Mouse (Mus musculus): ENCODE data around the gene Cyct. TPM values are rescaled to one million over a fixed set of nuclear protein-coding genes. Genes with fewer than 3 reads are reported as not detected.

Gene Cyct
- polyA plus RNA-seq, 1 experiment = 4.7 TPM

DNA sequence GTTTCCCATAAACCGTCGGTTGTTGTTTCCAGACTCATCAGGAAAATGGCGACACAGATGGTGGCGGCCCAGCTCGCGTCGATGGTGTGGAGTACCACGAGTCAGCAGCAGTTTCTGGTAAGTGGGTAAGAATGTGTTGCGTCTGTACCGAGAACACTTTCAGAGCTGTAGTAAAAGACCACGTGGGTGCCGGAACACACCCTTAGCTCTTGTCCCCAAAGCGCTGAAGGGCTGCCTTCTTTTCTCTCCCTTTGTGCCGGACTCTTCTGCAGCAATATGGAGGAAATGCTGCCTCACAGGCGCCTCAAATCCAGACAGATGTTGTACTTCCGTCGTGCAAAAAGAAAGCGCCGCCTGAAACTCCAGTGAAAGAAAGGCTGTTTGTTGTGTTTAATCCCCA is 18.4 kb upstream of the Cyct start:
- 92% methylated on average over 19 of the region's 19 CpGs for WGBS
- no peaks in the 10 kb centered on the region for H3K4me1 ChIP-seq (ENCODE audit: control insufficient read depth, insufficient read depth, low read length)
- no peak overlapping the region for H3K4me3 ChIP-seq (replicated peaks; ENCODE audit: control insufficient read depth, low read depth, low read length)
- H3K27ac ChIP-seq (ENCODE audit: control insufficient read depth, insufficient read depth, low read depth, low read length, poor library complexity) = no peak overlapping the region
- TF ChIP-seq POLR2A (IDR thresholded peaks at IDR 0.05; ENCODE audit: borderline replicate concordance, control insufficient read depth, low read depth, low read length) (no peak), CTCF (IDR thresholded peaks at IDR 0.05; ENCODE audit: control insufficient read depth, insufficient read depth, low read length) (no peak)

DNA sequence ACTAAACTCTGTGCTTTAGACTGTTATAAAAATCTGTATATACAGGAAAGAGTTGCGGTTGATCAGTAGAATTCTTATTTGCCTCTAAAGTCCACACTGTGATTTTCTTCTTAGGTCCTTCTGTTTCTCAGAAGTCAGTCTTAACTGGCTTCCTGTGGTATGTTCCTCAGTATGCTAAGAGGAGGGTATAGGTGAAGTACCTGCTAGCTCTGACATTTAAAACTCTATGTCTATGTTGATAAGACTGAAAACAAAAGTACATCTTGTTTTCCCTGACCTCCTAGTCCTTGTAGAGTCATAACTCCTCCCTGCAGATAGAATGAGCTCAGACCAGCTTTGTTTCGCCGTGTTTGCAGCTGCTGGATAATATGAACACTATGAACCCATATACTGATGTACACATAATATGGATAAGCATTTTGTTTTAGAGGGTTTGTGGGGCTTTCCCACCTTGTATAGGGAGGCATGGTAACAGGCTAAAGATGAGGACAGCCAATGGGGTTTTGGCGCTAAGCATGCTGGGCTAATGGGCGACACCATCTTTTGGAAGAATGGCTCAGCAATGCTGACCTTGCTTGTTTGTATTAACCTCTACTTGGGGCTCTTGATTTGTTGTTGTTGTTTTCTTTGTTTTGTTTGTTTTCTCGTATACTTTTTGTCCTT is 14.4 kb upstream of the Cyct start:
- 90% methylated on average over 6 of the region's 6 CpGs for WGBS
- Histone ChIP-seq H3K27ac (ENCODE audit: control insufficient read depth, insufficient read depth, low read depth, low read length, poor library complexity) (no peak overlapping the region), H3K4me1 (ENCODE audit: control insufficient read depth, insufficient read depth, low read length) (no peaks in the 10 kb centered on the region), H3K4me3 (replicated peaks; ENCODE audit: control insufficient read depth, low read depth, low read length) (no peak overlapping the region)
- no peak for TF ChIP-seq CTCF (IDR thresholded peaks at IDR 0.05; ENCODE audit: control insufficient read depth, insufficient read depth, low read length)
- TF ChIP-seq POLR2A (IDR thresholded peaks at IDR 0.05; ENCODE audit: borderline replicate concordance, control insufficient read depth, low read depth, low read length) = no peak

DNA sequence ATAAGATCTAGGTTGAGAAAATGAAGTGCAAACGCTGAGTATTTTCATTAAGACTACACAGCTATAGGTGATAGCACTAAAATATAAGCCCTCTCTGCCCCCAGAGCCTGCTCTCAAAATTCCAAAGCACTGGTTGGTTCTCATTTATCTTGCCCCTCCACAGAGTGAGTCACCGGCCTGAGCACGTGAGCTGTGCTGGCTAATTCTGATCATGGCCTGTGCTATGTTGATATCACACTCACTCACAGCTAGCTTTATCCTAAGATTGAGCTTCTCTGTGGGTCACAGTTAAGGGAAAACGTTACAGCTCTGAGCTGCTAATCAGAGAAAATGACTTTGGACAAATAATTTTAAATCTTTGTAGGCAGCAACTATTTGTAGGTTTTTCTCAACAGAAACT is 12.0 kb upstream of the Cyct start:
- H3K4me1 ChIP-seq (ENCODE audit: control insufficient read depth, insufficient read depth, low read length) = no peaks in the 10 kb centered on the region
- no peak overlapping the region for H3K27ac ChIP-seq (ENCODE audit: control insufficient read depth, insufficient read depth, low read depth, low read length, poor library complexity)
- 68% methylated on average over 4 of the region's 4 CpGs for WGBS
- TF ChIP-seq POLR2A (IDR thresholded peaks at IDR 0.05; ENCODE audit: borderline replicate concordance, control insufficient read depth, low read depth, low read length) (no peak), CTCF (IDR thresholded peaks at IDR 0.05; ENCODE audit: control insufficient read depth, insufficient read depth, low read length) (no peak)
- no peak overlapping the region for H3K4me3 ChIP-seq (replicated peaks; ENCODE audit: control insufficient read depth, low read depth, low read length)

DNA sequence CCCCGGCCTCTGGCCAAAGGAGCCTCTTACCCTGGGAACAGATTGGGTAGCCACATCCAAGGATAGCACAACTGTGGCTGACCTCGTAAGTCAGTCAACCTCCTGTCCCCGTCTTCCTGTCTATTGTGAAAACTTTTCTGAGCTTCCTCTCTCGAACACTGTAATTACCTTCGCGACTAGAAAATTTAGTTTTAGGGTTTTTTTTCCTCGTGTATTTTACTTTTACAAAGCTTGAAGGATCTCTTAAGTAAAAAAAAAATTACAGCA is 10.3 kb upstream of the Cyct start:
- under 1% methylated on average over 7 of the region's 7 CpGs for WGBS
- peak overlapping the region; percentile 66 for H3K27ac ChIP-seq (ENCODE audit: control insufficient read depth, insufficient read depth, low read depth, low read length, poor library complexity)
- TF ChIP-seq CTCF (IDR thresholded peaks at IDR 0.05; ENCODE audit: control insufficient read depth, insufficient read depth, low read length) (no peak), POLR2A (IDR thresholded peaks at IDR 0.05; ENCODE audit: borderline replicate concordance, control insufficient read depth, low read depth, low read length) (no peak)
- H3K4me3 ChIP-seq (replicated peaks; ENCODE audit: control insufficient read depth, low read depth, low read length) = peak overlapping the region; percentile 98
- no peaks in the 10 kb centered on the region for H3K4me1 ChIP-seq (ENCODE audit: control insufficient read depth, insufficient read depth, low read length)

DNA sequence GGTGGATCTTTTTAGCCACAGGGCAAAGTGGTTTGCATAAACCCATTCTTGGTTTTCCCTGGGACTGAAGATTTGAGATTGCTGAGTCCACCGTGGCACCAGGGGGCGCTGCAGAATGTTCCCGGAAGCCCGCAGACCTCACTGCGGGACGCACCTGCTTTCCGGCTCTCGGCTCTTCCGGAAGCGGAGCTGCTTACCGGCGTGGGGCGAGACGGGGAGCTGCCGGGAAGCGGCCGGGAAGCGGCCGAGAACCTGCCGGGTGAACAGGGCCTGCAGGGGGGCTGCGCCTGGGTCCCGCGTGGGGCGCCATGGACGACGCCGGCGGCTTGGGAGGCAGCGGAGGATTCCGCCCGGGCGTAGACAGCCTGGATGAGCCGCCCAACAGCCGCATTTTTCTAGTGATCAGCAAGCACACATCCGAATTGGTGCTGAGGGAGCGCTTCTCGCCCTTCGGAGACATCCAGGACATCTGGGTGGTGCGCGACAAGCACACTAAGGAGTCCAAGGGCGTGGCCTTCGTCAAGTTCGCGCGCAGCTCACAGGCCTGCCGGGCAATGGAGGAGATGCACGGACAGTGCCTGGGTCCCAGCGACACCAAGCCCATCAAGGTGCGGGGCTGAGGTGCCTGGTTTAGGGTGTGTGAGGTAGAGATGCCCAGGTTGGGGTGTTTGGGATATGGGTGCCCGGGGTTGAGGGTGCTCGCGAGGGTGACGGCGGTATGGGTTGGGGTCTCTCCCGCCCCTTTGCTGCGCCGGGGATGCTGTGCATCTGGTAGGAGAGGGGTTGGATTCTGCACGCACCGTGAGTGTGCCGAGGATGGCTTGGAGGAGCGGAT is 9.8 kb upstream of the Cyct start, which contains the start of gene Rbm45:
Rbm45 (plus strand) TSS at position 164 of the 835 bp plus-strand sequence.
- peak within 1 kb of the TSS; percentile 98 for H3K4me3 ChIP-seq (replicated peaks; ENCODE audit: control insufficient read depth, low read depth, low read length)
- H3K4me1 ChIP-seq (ENCODE audit: control insufficient read depth, insufficient read depth, low read length) = no peaks in the 10 kb centered on the region
- 1% methylated on average over 61 of the region's 61 CpGs for WGBS
- peak; percentile 62; the same call in 1 of the 2 replicates for TF ChIP-seq POLR2A (IDR thresholded peaks at IDR 0.05; ENCODE audit: borderline replicate concordance, control insufficient read depth, low read depth, low read length)
- peak; percentile 83 for TF ChIP-seq CTCF (IDR thresholded peaks at IDR 0.05; ENCODE audit: control insufficient read depth, insufficient read depth, low read length)
- peak within 1 kb of the TSS; percentile 66 for H3K27ac ChIP-seq (ENCODE audit: control insufficient read depth, insufficient read depth, low read depth, low read length, poor library complexity)

DNA sequence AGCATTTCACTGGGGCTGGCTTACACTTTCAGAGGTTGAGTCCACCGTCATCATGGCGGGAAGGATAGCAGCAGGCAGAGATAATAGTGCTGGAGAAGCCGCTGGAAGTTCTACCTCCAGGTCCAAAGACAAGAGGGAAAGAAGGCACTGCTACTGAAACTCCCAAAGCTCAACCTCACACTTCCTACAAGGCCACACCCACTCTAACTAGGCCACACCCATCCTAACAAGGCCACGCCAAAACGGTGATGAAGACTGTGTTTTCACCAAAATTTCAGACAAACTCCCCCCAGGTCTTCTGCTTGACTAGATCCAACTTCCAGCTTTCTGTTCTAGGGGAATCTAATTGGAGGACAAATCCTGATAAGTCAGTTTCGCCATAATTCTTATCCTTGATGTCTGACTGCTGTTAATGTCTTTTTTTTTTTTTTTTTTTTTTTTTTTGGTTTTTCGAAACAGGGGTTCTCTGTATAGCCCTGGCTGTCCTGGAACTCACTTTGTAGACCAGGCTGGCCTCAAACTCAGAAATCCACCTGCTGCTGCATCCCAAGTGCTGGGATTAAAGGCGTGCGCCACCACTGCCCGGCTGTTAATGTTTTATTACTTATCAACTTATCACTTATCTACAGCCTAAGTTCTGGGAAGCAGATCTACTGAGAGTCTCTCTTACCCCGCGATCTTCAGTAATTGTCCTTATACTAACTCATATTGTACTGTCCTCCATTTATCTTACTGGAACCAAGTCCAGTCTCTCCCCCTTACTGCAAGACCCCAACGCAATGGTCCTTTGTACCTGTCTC is 8.8 kb upstream of the Cyct start:
- TF ChIP-seq CTCF (IDR thresholded peaks at IDR 0.05; ENCODE audit: control insufficient read depth, insufficient read depth, low read length) = no peak
- H3K4me3 ChIP-seq (replicated peaks; ENCODE audit: control insufficient read depth, low read depth, low read length) = no peak overlapping the region
- WGBS = 60% methylated on average over 13 of the region's 13 CpGs
- no peak overlapping the region for H3K27ac ChIP-seq (ENCODE audit: control insufficient read depth, insufficient read depth, low read depth, low read length, poor library complexity)
- no peaks in the 10 kb centered on the region for H3K4me1 ChIP-seq (ENCODE audit: control insufficient read depth, insufficient read depth, low read length)

DNA sequence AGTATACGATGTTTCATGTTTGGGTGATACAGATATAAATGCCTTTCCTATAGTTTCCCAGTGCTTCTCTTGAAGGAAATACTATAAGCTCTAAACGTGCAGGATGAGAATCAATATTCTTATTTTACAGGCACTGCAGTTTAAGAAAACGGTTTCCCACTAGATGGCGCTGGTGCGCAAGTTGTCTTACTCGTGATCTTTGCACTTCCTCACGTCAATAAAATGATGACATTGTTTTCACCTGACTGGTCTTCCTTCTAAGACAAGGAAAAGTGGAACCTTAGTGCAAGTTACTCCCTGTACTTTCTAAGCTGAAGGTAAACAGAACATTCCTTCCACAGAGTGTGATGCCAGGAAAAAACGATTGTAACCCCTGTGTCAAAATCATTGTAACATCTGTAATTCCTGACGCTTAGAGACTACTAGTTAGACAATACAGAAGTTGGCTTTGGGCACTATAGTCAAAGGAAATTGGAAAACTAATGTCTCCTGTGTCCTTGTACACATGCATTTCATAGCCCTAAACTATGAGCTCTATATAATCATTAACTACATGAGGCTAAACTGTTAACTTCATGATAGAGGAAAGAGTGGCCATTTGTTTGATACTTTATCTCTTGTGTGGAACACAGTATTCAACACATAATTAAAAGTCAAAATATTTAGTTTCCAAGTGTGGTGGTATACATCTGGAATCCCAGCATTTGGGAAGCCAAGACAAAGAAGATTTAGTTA is 7.1 kb upstream of the Cyct start:
- Histone ChIP-seq H3K27ac (ENCODE audit: control insufficient read depth, insufficient read depth, low read depth, low read length, poor library complexity) (no peak overlapping the region), H3K4me3 (replicated peaks; ENCODE audit: control insufficient read depth, low read depth, low read length) (no peak overlapping the region), H3K4me1 (ENCODE audit: control insufficient read depth, insufficient read depth, low read length) (no peaks in the 10 kb centered on the region)
- 14% methylated on average over 9 of the region's 9 CpGs for WGBS
- TF ChIP-seq CTCF (IDR thresholded peaks at IDR 0.05; ENCODE audit: control insufficient read depth, insufficient read depth, low read length) = peak; percentile 42; the same call in 1 of the 2 replicates
- TF ChIP-seq POLR2A (IDR thresholded peaks at IDR 0.05; ENCODE audit: borderline replicate concordance, control insufficient read depth, low read depth, low read length) = no peak

Data from bone marrow, adult 2 months (tissue).